Mouse (Mus musculus) heart, embryonic 16.5 days (tissue): ENCODE results near the gene Rangrf. TPM values are rescaled to one million over a fixed set of nuclear protein-coding genes. Genes with fewer than 3 reads are reported as not detected.

Source experiments
- microRNA-seq: library from miRNA; unstranded; fragments of <30 nt; microRNA quantifications from one replicate; pipeline ENCODE4, GENCODE M21; 2017
- polyA plus RNA-seq: library from polyadenylated mRNA; unstranded; fragments of >200 nt; fragmentation: Nextera tagmentation; extraction: Ambion mirVana; gene quantifications from 2 replicates; pipeline ENCODE4 v1.2.1, GENCODE M21; 2015

Gene Rangrf
- polyA plus RNA-seq, 1 experiment from 2014 or later, result 79.2 TPM

Small RNA genes lying within 50 kb of the gene (microRNA-seq; reads per million reads assigned to microRNA genes)
- 3.9 reads per million, percentile 14 among the genes with 10 or more reads in this experiment for gene Mir3062

Other genes starting within 250 kb of the Rangrf start
- 75.4 and 79.4 TPM in 2 replicates for gene Ndel1, start 103.3 kb downstream of the Rangrf start, polyA plus RNA-seq
- gene Rnf222, start 86.6 kb downstream of the Rangrf start, polyA plus RNA-seq, result 0.09 and 0.13 TPM in 2 replicates
- gene Rpl26, start 73.6 kb downstream of the Rangrf start, polyA plus RNA-seq, result 505 and 551 TPM in 2 replicates
- gene Odf4, start 48.1 kb downstream of the Rangrf start, polyA plus RNA-seq, result not detected in 2 replicates
- 13.1 and 15.4 TPM in 2 replicates for gene Arhgef15, start 17.7 kb downstream of the Rangrf start, polyA plus RNA-seq
- gene Slc25a35, start 7.1 kb downstream of the Rangrf start, polyA plus RNA-seq, result 1.7 and 2.2 TPM in 2 replicates
- 16.7 and 19.2 TPM in 2 replicates for gene Pfas, start 33.3 kb upstream of the Rangrf start, polyA plus RNA-seq
- 44.4 and 49.5 TPM in 2 replicates for gene Ctc1, start 40.7 kb upstream of the Rangrf start, polyA plus RNA-seq
- gene Aurkb, start 70.5 kb upstream of the Rangrf start, polyA plus RNA-seq, result 85.7 and 95.3 TPM in 2 replicates
- 11.2 and 12.0 TPM in 2 replicates for gene Borcs6, start 84.5 kb upstream of the Rangrf start, polyA plus RNA-seq
- gene Tmem107, start 95.6 kb upstream of the Rangrf start, polyA plus RNA-seq, result 43.3 and 46.5 TPM in 2 replicates
- gene Vamp2, start 113.3 kb upstream of the Rangrf start, polyA plus RNA-seq, result 84.1 and 91.1 TPM in 2 replicates
- 19.6 and 21.9 TPM in 2 replicates for gene Per1, start 120.0 kb upstream of the Rangrf start, polyA plus RNA-seq
- gene Hes7, start 145.2 kb upstream of the Rangrf start, polyA plus RNA-seq, result 0.50 TPM in 2 replicates
- gene 9130213A22Rik, start 147.4 kb upstream of the Rangrf start, polyA plus RNA-seq, result 0.41 and 0.72 TPM in 2 replicates
- gene Aloxe3, start 150.7 kb upstream of the Rangrf start, polyA plus RNA-seq, result 0.08 and 0.26 TPM in 2 replicates
- not detected in 2 replicates for gene Alox12b, start 181.8 kb upstream of the Rangrf start, polyA plus RNA-seq
- gene Alox8, start 222.7 kb upstream of the Rangrf start, polyA plus RNA-seq, result 1.7 TPM in 2 replicates